Mouse (Mus musculus) neural tube, embryonic 15.5 days (tissue): Measurements from ENCODE around the gene Eps8. TPM values are rescaled to one million over a fixed set of nuclear protein-coding genes. Genes with fewer than 3 reads are reported as not detected.

ENCODE experiments used
- ATAC-seq: fragments of 200-750 bp; cut with Nextera tagmentation; 2 replicates; pipeline ENCODE4 v1.8.0; 2017; ENCODE audit warnings: mild to moderate bottlenecking, moderate TSS enrichment, moderate library complexity; ENCODE audit not compliant: low FRiP score
- H3K27ac ChIP-seq: fragments of 300-500 bp; sonication (generic); replicated peaks from 2 replicates; pipeline ENCODE4 v1.5.1; 2015; ENCODE audit warnings: mild to moderate bottlenecking, inconsistent platforms
- H3K27me3 ChIP-seq: fragments of 300-500 bp; sonication (generic); replicated peaks from 2 replicates; pipeline ENCODE4 v1.6.1; 2015; ENCODE audit warnings: inconsistent platforms
- H3K36me3 ChIP-seq: fragments of 300-500 bp; sonication (generic); 2 replicates; pipeline ENCODE4 v1.6.1; 2015; ENCODE audit warnings: inconsistent platforms
- H3K4me1 ChIP-seq: fragments of 300-500 bp; sonication (generic); 2 replicates; pipeline ENCODE4 v1.6.1; 2015; ENCODE audit warnings: inconsistent platforms
- H3K4me2 ChIP-seq: fragments of 300-500 bp; sonication (generic); 2 replicates; pipeline ENCODE4 v1.6.1; 2015; ENCODE audit warnings: inconsistent platforms, mild to moderate bottlenecking, moderate library complexity
- H3K4me3 ChIP-seq: fragments of 300-500 bp; sonication (generic); replicated peaks from 2 replicates; pipeline ENCODE4 v1.5.1; 2015; ENCODE audit warnings: mild to moderate bottlenecking, inconsistent platforms
- H3K9ac ChIP-seq: fragments of 300-500 bp; sonication (generic); replicated peaks from 2 replicates; pipeline ENCODE4 v1.6.1; 2015; ENCODE audit warnings: mild to moderate bottlenecking, inconsistent platforms
- H3K9me3 ChIP-seq: fragments of 300-500 bp; sonication (generic); replicated peaks from 2 replicates; pipeline ENCODE4 v1.6.1; 2016; ENCODE audit warnings: inconsistent platforms
- WGBS: fragments of 180-500 bp; shearing (Covaris S2); methylation state at CpG from one replicate; pipeline ENCODE4 v1.1.7; 2015; ENCODE audit warnings: mixed read lengths; 5-methylcytosine and 5-hydroxymethylcytosine counted together
- polyA plus RNA-seq: library from polyadenylated mRNA; unstranded; fragments of >200 nt; fragmentation: Nextera tagmentation; extraction: Ambion mirVana; gene quantifications from 2 replicates; pipeline ENCODE4 v1.2.1, GENCODE M21; 2015

Gene Eps8
- polyA plus RNA-seq, 1 experiment from 2014 or later, result 22.5 TPM

DNA sequence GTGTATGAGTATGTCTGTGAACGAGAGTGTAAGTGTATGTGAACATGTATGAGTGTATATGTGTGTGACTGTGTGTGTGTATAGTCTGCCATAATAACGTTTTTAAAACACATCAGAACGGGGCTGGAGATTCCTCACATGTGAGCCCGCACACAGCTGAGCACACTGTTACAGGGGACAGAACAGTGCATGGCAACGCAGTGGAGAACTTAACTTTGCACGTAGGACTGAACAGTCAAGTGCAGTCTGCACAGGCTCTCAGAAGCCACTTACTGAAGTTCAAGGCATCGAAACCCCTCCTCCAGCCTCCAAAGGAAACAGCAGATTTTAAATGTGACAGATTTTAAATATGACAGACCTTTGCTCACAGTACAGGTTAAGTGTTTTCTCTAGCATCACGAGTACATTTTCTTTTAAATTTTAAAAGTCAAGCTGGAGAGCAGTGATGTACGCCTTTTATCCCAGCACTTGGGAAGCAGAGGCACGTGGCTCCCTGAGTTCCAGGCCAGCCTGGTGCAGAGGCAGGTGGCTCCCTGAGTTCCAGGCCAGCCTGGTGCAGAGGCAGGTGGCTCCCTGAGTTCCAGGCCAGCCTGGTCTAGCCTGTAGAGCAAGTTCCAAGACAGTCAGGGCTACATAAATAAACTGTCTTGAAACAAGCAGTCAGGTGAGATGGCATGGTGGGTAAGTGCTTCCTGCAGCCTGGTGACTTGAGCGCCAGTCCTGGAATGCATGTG lies 15.7 kb downstream of the Eps8 start:
- ATAC-seq, result no peak

DNA sequence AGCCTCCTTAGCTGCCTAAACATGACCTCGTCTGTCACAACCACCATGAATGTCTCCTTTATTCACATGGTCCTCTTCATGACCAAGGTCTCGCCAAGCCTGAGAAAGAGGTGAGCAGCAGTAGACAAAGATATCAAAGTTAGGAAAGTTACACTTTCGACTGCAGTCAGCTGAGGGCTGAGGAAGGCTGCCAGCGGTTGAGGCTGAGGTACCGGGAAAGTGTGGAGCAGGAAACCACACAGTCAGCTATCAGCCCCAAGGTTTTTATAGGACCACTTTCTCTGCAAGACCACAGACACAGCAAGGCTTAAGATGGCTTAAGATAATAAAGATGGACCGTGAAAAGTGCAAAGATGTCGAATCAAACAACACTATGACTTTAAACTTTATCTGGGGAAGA lies 17.2 kb downstream of the Eps8 start:
- Histone ChIP-seq H3K27ac (no peak overlapping the region), H3K4me3 (no peak overlapping the region), H3K36me3 (no peaks in the 10 kb centered on the region), H3K4me1 (no peaks in the 10 kb centered on the region), H3K9me3 (no peaks in the 10 kb centered on the region), H3K9ac (no peak overlapping the region), H3K27me3 (no peaks in the 10 kb centered on the region), H3K4me2 (no peak overlapping the region)
- ATAC-seq, result no peak
- WGBS, result 72% methylated on average over 7 of the region's 7 CpGs

More for the DNA sequence above, 15.7 kb downstream of the Eps8 start:
- Histone ChIP-seq H3K4me2 (no peak overlapping the region), H3K36me3 (no peaks in the 10 kb centered on the region), H3K27me3 (no peaks in the 10 kb centered on the region), H3K4me3 (no peak overlapping the region), H3K9ac (no peak overlapping the region), H3K4me1 (no peaks in the 10 kb centered on the region), H3K9me3 (no peaks in the 10 kb centered on the region), H3K27ac (no peak overlapping the region)
- 89% methylated on average over 11 of the region's 11 CpGs for WGBS

DNA sequence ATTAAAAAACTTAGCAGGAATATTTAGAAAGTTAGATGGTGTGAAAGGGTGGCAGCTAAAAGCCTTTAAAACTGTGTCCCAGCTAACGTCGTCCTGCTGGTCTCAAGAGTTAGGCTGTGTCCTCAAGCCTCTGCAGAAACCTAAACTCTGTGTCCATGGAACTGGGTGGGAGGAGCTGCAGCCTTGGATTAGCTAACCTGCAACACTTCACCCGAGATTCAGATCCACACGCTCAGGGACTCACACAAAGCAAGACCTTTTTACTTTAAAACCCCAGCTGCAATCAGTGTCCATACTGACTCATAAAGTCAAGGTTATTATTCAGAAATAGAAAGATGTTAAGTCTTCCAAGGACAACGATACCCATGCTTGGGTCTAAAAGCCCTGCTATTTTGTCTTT lies 18.5 kb downstream of the Eps8 start:
- ATAC-seq, result no peak
- Histone ChIP-seq H3K27me3 (no peaks in the 10 kb centered on the region), H3K36me3 (no peaks in the 10 kb centered on the region), H3K9ac (no peak overlapping the region), H3K9me3 (no peaks in the 10 kb centered on the region), H3K4me2 (no peak overlapping the region), H3K4me1 (no peaks in the 10 kb centered on the region), H3K27ac (no peak overlapping the region), H3K4me3 (no peak overlapping the region)
- WGBS, result 84% methylated on average over 5 of the region's 5 CpGs

DNA sequence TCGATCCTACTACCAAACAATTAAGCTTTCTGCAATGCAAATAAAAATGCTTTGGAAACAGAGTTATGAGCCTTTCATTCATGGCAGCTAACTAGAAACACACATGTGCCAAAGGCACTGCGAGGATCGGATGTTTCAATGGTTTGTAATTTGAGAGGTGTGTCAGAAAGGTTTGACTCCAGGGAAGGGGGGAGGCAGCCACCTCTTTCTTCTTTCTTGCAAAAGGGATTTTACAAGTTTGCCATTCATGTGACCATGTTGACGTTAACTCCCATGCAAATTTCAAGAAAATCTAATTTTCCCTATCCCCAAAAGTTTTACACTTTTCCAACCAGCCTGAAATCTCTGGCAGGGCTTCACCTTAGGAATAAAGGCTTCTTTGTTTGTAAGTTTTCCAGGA lies 21.1 kb downstream of the Eps8 start:
- WGBS, result 56% methylated on average over 4 of the region's 4 CpGs

DNA sequence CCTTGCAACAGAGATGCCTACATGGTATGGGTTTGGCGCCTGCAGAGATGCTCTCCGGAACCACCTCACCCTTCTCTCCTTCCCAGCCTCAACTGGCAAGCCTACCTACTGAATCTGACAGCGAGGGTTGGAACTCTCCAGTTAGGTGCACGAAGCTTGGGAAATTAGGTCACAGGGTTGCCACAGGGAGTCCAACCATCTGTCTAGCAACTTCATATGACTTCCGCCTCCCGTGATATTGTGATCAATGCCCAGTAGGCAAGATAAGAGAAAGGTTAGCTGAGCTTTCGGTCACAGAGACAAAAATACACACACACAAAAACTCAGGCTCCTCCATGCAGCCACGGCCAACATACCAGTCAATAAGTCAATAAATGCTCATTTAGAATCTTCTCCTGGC lies 21.6 kb downstream of the Eps8 start:
- H3K27me3 ChIP-seq, result no peaks in the 10 kb centered on the region
- 87% methylated on average over 8 of the region's 8 CpGs for WGBS

More for the DNA sequence above, 21.1 kb downstream of the Eps8 start:
- Histone ChIP-seq H3K27me3 (no peaks in the 10 kb centered on the region), H3K4me1 (0 out of 2 replicates have a peak, but pooled peaks cover 7% of the 10 kb centered on the region), H3K36me3 (no peaks in the 10 kb centered on the region), H3K4me3 (no peak overlapping the region), H3K9me3 (no peaks in the 10 kb centered on the region), H3K9ac (no peak overlapping the region), H3K27ac (no peak overlapping the region), H3K4me2 (no peak overlapping the region)
- no peak for ATAC-seq

DNA sequence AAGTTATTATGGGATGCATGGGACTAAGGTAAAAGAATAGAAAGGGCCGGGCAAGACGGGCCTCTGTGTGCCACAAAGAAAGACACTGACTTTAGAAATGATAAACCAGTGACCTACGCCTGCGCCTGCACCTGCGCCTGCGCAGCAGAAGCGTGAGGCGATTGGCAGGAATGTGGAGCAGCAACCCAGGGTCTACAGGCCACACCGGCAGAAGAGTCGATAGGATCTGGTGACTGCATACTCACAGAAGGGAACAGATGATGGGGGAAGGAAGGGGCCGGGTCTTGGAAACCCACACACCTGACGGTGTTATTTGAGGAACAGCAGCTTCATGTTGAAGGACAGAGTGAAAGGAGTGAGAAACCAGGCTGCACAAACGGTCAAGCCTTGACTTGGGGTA lies 24.3 kb downstream of the Eps8 start:
- H3K9ac ChIP-seq, result no peak overlapping the region
- H3K4me2 ChIP-seq, result no peak overlapping the region
- H3K4me1 ChIP-seq, result 0 out of 2 replicates have a peak, but pooled peaks cover 7% of the 10 kb centered on the region
- WGBS, result 89% methylated on average over 13 of the region's 13 CpGs
- no peak overlapping the region for H3K27ac ChIP-seq
- no peak overlapping the region for H3K4me3 ChIP-seq
- H3K9me3 ChIP-seq, result no peaks in the 10 kb centered on the region
- no peaks in the 10 kb centered on the region for H3K27me3 ChIP-seq
- ATAC-seq, result no peak
- no peaks in the 10 kb centered on the region for H3K36me3 ChIP-seq

More for the DNA sequence above, 21.6 kb downstream of the Eps8 start:
- no peaks in the 10 kb centered on the region for H3K36me3 ChIP-seq
- 0 out of 2 replicates have a peak, but pooled peaks cover 7% of the 10 kb centered on the region for H3K4me1 ChIP-seq
- H3K4me3 ChIP-seq, result no peak overlapping the region
- no peak for ATAC-seq
- H3K9me3 ChIP-seq, result no peaks in the 10 kb centered on the region
- no peak overlapping the region for H3K4me2 ChIP-seq
- no peak overlapping the region for H3K27ac ChIP-seq
- H3K9ac ChIP-seq, result no peak overlapping the region

DNA sequence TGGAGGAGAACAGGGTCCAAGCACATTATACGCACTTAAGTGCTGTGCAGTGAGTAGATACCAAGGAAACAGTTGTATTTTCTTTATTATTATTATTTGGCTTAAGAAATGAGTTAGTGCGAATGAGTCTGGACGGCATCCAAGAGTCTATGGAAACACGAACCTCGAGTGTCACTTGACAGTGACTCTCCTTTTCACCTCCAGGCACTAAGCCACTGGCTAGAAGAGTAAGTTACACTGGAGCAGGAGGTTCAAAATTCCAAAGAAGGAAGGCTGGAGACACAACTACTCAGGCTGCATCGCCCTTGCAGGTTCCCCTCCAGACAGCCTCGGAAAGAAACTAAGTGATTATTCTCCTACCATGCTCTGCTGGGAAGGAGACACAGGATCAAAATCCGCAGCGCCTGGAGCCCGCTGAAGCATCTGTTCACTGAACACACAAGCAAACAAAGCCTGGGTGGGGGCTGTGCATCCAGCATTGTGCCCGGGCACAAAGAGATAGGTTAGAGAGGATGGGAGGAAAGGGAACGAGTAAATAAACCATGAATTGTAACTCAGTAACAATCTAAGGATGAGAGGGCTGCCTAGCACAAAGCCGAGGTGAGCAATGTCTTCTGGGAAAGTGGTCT lies 25.0 kb downstream of the Eps8 start:
- ATAC-seq, result no peak
- H3K4me2 ChIP-seq, result no peak overlapping the region
- H3K27ac ChIP-seq, result no peak overlapping the region

DNA sequence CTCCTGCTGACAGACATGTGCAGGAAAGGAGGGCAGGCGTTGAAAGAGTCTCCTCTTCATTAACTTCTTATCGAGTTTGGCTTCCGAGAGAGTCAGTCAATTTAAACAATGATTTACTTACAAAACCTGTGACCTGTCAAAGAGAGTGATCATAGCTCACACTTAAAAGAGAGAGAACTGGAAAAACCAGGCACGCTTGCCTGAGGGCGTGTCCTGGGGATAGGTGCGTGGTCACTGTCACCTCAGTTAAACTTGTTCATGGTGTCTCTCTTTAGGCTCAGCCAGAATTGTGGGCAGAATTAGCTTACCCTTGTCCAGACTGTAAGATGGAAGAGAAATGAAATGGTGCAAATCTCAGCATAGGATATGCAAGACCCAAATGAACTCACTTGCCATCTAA lies 26.0 kb downstream of the Eps8 start:
- Histone ChIP-seq H3K9me3 (no peaks in the 10 kb centered on the region), H3K4me2 (no peak overlapping the region), H3K27me3 (no peaks in the 10 kb centered on the region), H3K27ac (no peak overlapping the region), H3K4me1 (0 out of 2 replicates have a peak, but pooled peaks cover 7% of the 10 kb centered on the region), H3K4me3 (no peak overlapping the region), H3K9ac (no peak overlapping the region), H3K36me3 (no peaks in the 10 kb centered on the region)
- ATAC-seq, result no peak
- WGBS, result 90% methylated on average over 6 of the region's 6 CpGs

More for the DNA sequence above, 25.0 kb downstream of the Eps8 start:
- Histone ChIP-seq H3K4me1 (0 out of 2 replicates have a peak, but pooled peaks cover 7% of the 10 kb centered on the region), H3K27me3 (no peaks in the 10 kb centered on the region), H3K36me3 (no peaks in the 10 kb centered on the region), H3K9me3 (no peaks in the 10 kb centered on the region), H3K9ac (no peak overlapping the region), H3K4me3 (no peak overlapping the region)
- WGBS, result 41% methylated on average over 13 of the region's 13 CpGs

DNA sequence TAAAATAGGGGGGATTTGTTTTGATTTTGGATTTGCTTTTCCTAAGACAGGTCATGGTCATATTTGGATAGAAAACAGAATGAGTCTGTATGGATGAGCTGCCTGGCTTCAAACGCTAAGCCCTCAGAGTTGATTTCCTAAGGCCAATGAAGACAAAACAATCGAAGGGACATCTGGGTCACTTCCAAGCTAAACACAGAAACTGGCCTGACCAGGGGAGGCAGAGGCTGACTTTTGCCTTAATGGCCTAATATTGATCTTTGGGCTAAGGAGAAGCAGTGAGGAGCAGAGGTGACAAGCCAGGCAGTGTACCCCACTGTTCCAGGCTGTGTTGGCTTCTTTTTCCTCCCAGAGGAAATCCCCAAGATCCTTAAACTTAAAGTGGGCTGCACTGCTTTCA lies 33.7 kb downstream of the Eps8 start:
- Histone ChIP-seq H3K27me3 (no peaks in the 10 kb centered on the region), H3K4me3 (no peak overlapping the region), H3K4me2 (no peak overlapping the region), H3K9me3 (no peaks in the 10 kb centered on the region), H3K36me3 (no peaks in the 10 kb centered on the region), H3K4me1 (no peaks in the 10 kb centered on the region), H3K27ac (no peak overlapping the region), H3K9ac (no peak overlapping the region)
- ATAC-seq, result no peak
- 85% methylated on average over 2 of the region's 2 CpGs for WGBS

DNA sequence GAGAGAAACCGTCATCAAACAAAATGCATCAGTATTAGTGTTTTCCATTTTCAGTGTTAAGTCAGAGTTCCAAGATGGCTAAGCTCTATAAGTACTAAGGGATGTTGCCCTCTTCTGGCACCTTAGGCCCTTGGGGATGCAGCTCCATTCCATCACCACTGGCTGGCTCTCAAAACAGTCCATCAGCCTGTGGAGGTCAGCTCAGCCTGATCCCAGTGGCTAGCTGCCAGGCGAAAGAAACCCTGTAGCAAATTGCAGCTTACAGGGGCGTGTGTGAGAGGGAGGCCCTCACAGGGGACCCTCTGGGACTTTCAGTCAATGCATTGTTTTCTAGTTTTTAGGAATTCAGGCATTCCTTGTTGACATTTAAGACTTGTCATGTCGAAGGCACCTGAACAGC lies 40.8 kb downstream of the Eps8 start:
- whole genome bisulfite sequencing, result 61% methylated on average over 4 of the region's 4 CpGs
- H3K4me3 ChIP-seq, result no peak overlapping the region
- H3K4me2 ChIP-seq, result no peak overlapping the region
- no peak for ATAC-seq
- no peaks in the 10 kb centered on the region for H3K9me3 ChIP-seq
- H3K36me3 ChIP-seq, result no peaks in the 10 kb centered on the region
- H3K27ac ChIP-seq, result no peak overlapping the region
- no peaks in the 10 kb centered on the region for H3K27me3 ChIP-seq
- H3K9ac ChIP-seq, result no peak overlapping the region
- H3K4me1 ChIP-seq, result no peaks in the 10 kb centered on the region

DNA sequence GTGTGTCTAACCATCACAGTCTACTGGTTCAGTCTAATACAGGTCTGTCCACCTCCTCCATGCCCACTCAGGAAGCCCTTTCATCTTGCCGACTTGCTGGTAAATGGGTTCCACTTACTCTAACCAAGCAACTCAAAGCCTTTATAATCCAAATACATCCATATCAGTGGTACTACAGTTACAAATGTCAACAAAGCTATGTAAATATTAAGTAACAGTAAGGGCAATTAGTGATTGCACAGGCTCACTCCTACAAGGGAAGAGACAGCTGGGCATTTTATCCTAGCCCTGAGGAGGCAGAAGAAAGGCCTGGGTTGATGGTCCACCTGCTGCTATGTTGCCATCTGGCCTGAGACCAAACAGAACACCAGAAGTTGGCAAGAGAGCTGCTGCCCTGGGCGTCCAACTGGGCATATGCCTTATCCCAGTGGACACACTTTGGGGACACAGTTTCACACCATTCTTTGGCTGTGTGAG lies 42.6 kb downstream of the Eps8 start:
- Histone ChIP-seq H3K27ac (no peak overlapping the region), H3K9ac (no peak overlapping the region), H3K9me3 (no peaks in the 10 kb centered on the region), H3K4me2 (no peak overlapping the region), H3K36me3 (no peaks in the 10 kb centered on the region), H3K4me1 (no peaks in the 10 kb centered on the region), H3K4me3 (no peak overlapping the region), H3K27me3 (no peaks in the 10 kb centered on the region)
- WGBS, result 75% methylated on average over 2 of the region's 2 CpGs
- ATAC-seq, result no peak
